Mouse (Mus musculus) frontal cortex, postnatal 14 days (tissue): ENCODE data around the gene Ncor2.
A peak's percentile ranks its signal among the peaks of the same experiment; 100 is the strongest.

Experiments used
- DNase-seq, 2 experiments: peaks; one replicate each; pipeline ENCODE4 v3.0.0; 2022; ENCODE audit warnings: low spot score in 2 of 2

The Ncor2 gene

DNA sequence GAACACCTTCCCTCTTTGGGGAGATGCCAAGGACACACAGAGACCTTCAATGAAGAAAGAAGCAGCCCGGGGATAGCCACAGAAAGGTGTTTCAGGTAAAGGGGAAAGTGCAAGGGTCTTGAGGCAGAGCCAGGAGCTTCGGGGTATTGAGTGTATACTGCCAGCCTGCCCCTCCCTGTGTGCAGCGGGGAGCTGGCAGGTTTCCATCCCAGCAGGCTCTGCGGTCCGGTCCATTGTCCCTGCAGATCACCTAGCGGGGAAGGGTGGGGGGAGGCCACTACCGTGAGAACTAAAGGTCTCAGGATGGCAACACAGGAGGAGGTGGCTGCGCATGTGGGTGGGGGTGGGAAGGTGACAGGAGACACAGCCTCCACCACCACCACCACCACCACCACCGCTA lies 12.6 kb upstream of the Ncor2 start:
- DNase-seq = no peak

- no peak for DNase-seq
These were observed 11.2 kb upstream of the Ncor2 start for GRCm38 (mm10) chr5:125190105-125190813.

DNA sequence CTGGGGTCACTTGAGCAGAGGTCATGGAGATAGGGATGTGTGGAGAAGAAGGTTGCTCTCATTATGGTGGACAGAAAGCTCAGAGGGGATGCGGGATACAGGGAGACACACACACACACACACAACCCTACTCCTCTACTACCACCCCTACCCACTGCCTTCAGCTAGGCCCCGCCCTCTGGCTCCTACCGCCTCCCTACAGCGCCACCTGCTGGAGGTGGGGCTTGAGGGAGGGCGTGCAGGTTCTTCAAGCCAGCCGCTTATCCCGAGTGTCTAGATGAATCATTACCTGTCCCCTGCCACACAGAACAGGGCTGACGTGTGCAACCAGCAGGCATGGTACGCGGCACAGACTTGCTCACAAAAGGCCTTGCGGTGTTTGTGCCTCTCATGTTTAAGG lies 10.6 kb upstream of the Ncor2 start:
- DNase-seq = peak in 1 of 2 experiments; percentile 52

GRCm38 (mm10) chr5:125188812-125189598 lies 10.0 kb upstream of the Ncor2 start:
- no peak for DNase-seq

DNA sequence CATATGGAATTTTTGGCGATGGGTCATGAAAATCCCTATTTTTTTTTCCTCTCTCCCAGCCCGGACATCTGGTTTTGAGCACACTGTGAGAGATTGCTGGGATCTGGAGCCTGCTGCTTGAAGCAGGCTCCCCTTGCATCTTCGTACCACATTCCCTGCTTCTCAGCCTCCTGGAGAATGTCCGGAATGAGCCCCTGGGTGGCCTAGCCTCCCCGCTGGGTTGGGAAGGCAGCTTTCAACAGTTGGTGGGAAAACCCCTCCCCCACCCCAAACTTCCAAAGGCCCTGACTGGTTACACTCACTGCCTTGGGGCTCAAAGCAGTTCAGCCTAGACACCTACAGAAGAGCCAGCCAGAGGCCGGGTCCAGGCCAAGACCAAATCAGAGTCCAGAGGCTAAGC lies 5.8 kb upstream of the Ncor2 start:
- no peak for DNase-seq

DNA sequence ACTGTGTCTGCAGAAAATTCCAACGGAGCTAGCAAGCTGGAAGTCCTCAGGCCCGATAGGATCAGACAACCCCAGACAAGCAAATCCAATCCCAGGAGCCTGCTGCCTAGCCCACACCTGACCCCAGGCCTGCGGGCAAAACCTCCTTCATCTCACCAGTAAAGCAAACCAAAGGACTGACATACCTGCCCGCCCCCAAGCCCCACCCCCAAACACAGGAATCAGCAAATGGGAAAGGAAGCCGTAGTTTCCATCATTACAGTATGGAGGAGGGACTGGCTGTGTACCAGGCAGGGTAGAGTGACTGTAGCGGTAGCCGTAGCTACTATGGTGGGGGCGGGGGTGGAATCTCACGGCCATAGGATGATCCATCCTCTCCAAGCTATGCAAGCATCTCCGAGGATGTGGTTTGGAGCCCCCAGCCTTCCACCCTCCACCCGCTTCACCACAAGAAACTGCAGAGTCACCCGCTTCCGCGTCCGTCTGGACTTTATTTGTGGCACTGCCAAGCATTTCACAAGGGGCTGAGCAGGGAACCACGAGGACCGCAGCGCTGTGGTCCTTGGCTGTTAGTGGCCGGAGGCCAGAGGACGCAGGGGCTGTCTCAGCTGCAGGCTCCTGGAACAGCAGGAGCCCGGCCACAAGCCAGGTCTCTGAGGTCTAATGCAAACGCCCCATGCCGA lies 4.4 kb upstream of the Ncor2 start:
- no peak for DNase-seq

DNA sequence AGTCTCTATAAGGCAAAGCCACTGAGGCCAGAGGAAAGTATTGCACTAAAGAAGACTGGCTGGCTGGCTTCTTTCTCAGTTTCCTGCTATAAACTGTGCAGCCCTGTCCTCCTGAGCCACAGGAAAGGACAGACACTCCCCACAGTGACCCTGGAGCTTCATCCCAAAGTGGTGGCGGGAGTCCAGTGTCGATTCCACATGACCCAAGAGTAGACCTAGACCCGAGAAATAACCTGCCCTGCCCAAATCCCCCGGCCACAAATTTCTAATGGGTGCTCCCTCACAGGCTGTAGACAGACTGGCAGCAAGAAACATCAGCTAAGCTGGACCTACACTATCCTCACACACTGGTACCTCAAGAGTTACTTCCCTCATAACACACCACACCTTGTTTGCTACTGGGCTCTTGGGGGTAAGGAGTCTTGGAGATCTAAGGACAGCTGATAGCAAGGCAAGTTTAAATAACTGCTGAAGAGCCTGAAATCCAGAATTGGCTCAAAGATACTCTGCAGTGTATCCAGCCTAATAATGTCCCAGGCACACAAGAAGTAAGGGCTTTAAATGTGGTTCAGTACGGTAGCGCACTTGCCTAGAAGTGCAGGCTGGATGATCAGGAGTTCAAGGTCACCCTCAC lies 1.7 kb upstream of the Ncor2 start:
- DNase-seq = no peak

- DNase-seq = peak in 1 of 2 experiments; percentile 73
These were observed 963 bp upstream of the Ncor2 start for GRCm38 (mm10) chr5:125179735-125180629.

DNA sequence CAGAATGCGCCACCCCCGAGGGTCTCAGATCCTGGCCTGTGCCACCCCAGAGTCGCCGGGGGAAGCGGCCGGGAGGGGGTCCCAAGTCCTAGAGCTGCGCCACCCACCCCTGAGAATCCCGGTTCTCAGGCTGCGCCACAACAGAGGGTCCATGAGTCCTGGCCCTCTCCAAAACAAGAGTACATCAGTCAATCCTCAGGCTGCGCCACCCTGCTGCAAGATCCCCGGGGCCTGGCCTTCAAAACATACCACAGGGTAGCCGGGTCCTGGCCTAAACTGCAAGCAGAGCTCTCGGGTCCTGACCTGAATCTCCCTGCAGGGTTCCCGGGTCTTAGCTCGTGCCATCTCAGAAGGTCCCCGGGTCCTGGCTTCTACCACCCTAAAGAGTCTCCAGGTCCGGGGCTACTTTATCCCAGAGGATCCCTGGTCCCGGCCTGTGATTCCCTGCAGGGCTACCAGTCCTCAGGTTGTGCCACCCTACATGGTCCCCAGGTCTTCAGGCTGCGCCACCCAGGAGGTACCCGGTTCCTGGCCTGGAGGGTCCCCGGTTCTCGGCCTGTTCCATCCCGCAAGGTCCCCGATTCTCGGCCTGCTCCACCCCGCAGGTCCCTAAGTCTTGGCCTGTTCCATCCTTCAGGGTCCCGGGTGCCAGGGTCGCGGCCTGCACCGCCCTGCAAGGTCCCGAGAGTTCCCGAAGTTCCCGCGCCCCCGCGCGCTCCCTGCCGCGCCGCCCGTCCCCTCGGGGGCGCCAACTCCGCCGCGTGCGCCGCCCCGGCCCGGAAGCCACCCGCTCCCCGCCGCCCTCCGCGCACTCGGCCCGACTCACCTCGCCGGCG lies 630 bp downstream of the Ncor2 start:
- DNase-seq = no peak

DNA sequence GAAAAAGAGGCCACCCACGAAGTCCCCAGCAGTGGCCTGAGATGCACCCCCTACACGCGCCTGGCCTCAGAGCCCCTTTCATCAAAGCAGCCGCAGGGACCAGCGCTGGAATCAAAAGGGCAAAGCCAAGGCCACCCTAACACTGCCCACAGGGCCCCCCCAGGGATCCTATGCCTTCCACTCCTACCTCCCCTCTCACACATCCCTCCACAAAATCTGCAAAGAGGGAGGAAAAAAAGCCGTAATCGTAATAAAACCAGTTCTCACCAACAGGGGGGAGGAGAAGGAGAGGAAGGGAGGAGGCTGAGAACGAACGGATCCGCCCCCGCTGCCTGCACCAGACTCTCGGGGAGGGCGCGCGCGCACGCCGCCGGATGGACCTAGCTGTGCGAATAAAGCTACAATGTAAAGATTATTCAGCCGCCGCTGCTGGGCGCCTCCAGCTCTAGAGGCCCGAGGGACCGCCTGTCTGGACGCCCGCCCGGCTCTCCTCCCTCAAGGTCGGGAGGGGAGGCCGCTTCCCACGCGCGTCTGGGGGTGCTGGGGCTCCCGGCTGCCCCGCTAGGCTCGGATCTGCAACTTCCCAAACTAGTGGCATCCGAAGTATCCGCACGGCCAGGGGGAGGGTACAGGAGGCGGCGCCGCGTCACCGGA lies 1.4 kb downstream of the Ncor2 start:
- DNase-seq = peak; percentile 72 to 76

DNA sequence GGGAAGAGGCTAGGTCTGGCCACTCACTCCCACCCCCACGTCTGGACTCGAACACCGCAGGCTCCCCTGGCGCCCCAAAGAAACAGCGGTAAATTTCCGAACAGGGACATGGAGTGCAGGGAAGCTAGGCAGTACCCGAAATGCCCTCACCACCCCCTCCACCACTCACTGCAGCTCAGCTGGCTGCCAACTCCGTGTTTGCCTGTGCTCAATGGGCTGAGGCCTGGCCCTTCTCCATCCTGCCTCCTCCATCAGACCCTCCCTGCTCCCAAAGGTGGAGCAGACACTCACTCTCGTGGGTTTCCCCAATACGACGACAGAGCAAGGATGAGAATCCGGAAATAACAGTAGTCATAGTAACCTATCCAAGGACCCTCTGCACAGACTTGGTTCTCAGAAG lies 2.2 kb downstream of the Ncor2 start:
- peak in 1 of 2 experiments; percentile 60 for DNase-seq

DNA sequence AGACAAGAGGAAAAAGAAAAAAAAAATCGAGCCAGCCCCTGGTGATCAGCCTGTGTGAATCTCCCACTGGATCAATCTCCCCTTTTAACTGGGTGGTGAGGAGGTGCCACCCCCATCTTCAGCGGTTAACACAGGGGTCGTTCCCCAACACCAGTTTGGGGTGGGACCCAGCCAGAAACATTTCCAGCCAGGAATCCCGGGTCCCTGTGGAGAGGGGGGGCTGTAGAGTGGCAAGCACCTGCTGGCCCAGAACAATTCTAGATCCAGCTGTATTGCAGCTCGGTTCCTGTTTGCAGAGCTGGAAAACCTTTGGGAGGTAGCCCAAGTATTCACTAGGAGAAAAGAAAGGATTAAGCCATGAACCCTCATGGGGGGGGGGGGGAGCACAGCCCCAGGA lies 2.7 kb downstream of the Ncor2 start:
- no peak for DNase-seq

- DNase-seq = no peak
These were observed 3.2 kb downstream of the Ncor2 start for GRCm38 (mm10) chr5:125175673-125176369.

GRCm38 (mm10) chr5:125174726-125175672 lies 4.0 kb downstream of the Ncor2 start:
- peak in 1 of 2 experiments; percentile 66 for DNase-seq

- no peak for DNase-seq
These were observed 5.2 kb downstream of the Ncor2 start for GRCm38 (mm10) chr5:125173868-125174267.

DNA sequence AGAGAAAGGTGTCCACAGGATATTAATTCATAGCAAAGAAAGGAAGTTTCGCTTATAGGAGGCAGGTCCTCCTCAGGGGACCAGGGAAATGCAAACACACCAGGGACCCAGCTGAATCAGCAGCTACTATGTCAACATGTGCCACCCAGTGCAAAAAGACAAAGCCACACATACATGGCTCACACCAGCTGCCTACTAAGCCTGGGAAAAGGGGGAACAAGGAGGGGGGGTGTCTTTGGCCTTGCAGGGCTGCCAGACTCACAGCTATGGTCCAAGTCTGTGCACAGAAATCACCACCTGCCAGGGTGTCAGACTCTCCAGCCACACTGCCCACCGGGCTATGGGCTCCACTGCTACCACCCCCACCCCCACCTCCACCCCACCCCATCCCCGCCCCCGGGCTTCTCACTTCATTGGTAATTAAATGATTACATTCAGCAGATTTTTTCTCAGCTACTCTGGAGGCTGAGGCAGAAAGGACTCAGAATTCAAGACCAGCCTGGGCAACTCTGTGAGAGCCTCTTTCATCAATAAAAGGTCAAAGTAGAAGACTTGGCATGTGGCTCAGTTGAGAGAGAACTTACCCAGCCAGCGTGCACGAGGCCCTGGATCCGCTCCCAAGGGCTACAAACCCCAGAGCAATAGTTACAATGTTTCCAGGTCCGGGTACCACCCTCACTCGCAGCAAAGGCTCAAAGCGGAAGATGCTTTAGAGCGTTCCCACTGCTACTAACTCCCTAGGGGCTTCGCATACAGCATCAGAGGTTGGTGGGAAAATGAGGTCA lies 6.0 kb downstream of the Ncor2 start:
- no peak for DNase-seq

DNA sequence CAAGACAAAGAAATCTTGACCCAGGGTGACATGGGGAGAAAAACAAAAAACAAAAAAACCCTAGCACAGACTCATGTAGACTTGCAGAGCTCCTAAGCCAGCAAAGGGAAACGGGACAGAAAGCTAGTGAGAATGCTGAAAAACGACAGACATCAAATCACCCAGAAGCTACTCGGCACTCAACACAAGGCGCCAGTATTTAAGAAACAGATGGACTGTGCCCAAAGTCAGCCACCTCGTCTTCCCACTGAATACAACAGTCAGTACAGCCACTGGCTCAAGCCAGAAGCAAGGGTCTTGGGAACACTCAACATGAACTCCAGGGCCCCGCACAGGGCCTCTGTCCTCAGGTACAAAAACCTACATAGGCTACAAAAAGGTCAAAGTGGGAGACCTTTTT lies 7.8 kb downstream of the Ncor2 start:
- DNase-seq = no peak
